In genomic region chr5:37557274-37557815, GRCm38 (mm10) we compare ENCODE assay signal across 9 mouse cellular contexts.
DNase-seq lines count a peak whose midpoint lies in the region; ATAC-seq and TF ChIP-seq lines count a peak whose summit lies in the region.
"Had no signal": no experiment of that assay in that cellular context is flagged by ENCODE, and none has a peak within 500 bp of the region (broad histone marks: within the 10 kb centered on the region; RNA-seq: fewer than 3 reads in every experiment).

No protein-coding gene starts in this region.

- TF ChIP-seq EP300 in heart, adult 2 months (IDR thresholded peaks at IDR 0.05; ENCODE audit: insufficient read depth, low read depth, low read length): no peak

- H3K27ac ChIP-seq in heart, adult 2 months: no peak overlapping the region
- no peak overlapping the region for H3K27ac ChIP-seq in hindbrain, embryonic 15.5 days (replicated peaks)

- 62% methylated on average over 6 of the region's 6 CpGs for WGBS in heart, adult 2 months
- WGBS in hindbrain, embryonic 15.5 days: 39% methylated on average over 6 of the region's 6 CpGs

- 0 out of 2 replicates have a peak, but pooled peaks have one; percentile 34 for ATAC-seq in hindbrain, embryonic 15.5 days (ENCODE audit: low FRiP score, low read depth)

- H3K4me1 ChIP-seq in heart, adult 2 months (ENCODE audit: control insufficient read depth, insufficient read depth, low read length): no peaks in the 10 kb centered on the region
- H3K4me1 ChIP-seq in hindbrain, embryonic 15.5 days (replicated peaks): no peaks in the 10 kb centered on the region

- no peaks in the 10 kb centered on the region for H3K9me3 ChIP-seq in hindbrain, embryonic 15.5 days

- no peak overlapping the region for H3K4me2 ChIP-seq in hindbrain, embryonic 15.5 days

- TF ChIP-seq CTCF in heart, adult 2 months (IDR thresholded peaks at IDR 0.05): no peak
- TF ChIP-seq CTCF in brain, embryonic 14.5 days (IDR thresholded peaks at IDR 0.05; ENCODE audit: borderline replicate concordance, extremely low read depth, insufficient read depth, insufficient read length): no peak

- H3K79me2 ChIP-seq in heart, adult 2 months (replicated peaks; ENCODE audit: control insufficient read depth, insufficient read depth, low read length): no peaks in the 10 kb centered on the region

- DNase-seq in heart, postnatal 10 days: peak; percentile 2 to 20
- no peak for DNase-seq in heart, adult 2 months
- DNase-seq in A20 (ENCODE audit: low read depth, low spot score): peak; percentile 85
- DNase-seq in brain, embryonic 14.5 days (ENCODE audit: low read depth): peak; percentile 68
- DNase-seq in gastrocnemius, postnatal 36 days: no peak
- no peak for DNase-seq in Muller cell, postnatal 12 days (ENCODE audit: inconsistent ontology term)
- DNase-seq in right cerebral cortex, postnatal 10 days (ENCODE audit: low spot score in 2 of 2): no peak
- DNase-seq: gastrocnemius, postnatal 14 days had no signal

- no peaks in the 10 kb centered on the region for H3K27me3 ChIP-seq in heart, adult 2 months (ENCODE audit: control insufficient read depth, insufficient read depth, low read length)
- no peaks in the 10 kb centered on the region for H3K27me3 ChIP-seq in hindbrain, embryonic 15.5 days

- no peak for TF ChIP-seq POLR2A in heart, adult 2 months (IDR thresholded peaks at IDR 0.05; ENCODE audit: insufficient read depth, low read depth, low read length)
- no peak for TF ChIP-seq POLR2A in brain, embryonic 14.5 days (IDR thresholded peaks at IDR 0.05; ENCODE audit: borderline replicate concordance, extremely low read depth, insufficient read depth, insufficient read length, poor library complexity, severe bottlenecking)

- intact Hi-C loops in heart, postnatal 10 days (cut with DNase I): no loop called here
- intact Hi-C loops in heart, adult 2 months (cut with DNase I): no loop called here
- intact Hi-C loops in gastrocnemius, postnatal 36 days (cut with DNase I): no loop called here

- no peak overlapping the region for H3K9ac ChIP-seq in heart, adult 2 months (ENCODE audit: low read depth, low read length)
- no peak overlapping the region for H3K9ac ChIP-seq in hindbrain, embryonic 15.5 days

- H3K36me3 ChIP-seq in heart, adult 2 months (ENCODE audit: control insufficient read depth, insufficient read depth, low read length): no peaks in the 10 kb centered on the region
- H3K36me3 ChIP-seq in hindbrain, embryonic 15.5 days: no peaks in the 10 kb centered on the region

- H3K4me3 ChIP-seq in heart, adult 2 months: no peak overlapping the region
- H3K4me3 ChIP-seq in hindbrain, embryonic 15.5 days: no peak overlapping the region

Comparison
In these comparisons a context has a peak if more than half of its experiments do, and no peak if none do; other contexts are left out.
1. DNase-seq: peak in heart, postnatal 10 days (2 of 2), A20 (single experiment) and brain, embryonic 14.5 days (single experiment); none in heart, adult 2 months (0 of 2), gastrocnemius, postnatal 36 days (0 of 2), Muller cell, postnatal 12 days (single experiment) and right cerebral cortex, postnatal 10 days (0 of 2).